Mouse (Mus musculus) lung, embryonic 16.5 days (tissue): ENCODE results near the gene Vps9d1. TPM values are rescaled to one million over a fixed set of nuclear protein-coding genes. Genes with fewer than 3 reads are reported as not detected.
A peak's percentile ranks its signal among the peaks of the same experiment; 100 is the strongest.
"Not testable (repeated sequence)": the region's sequence is repeated elsewhere in the genome, so short reads cannot be mapped to it uniquely, and the experiment has no call there.

Experiments used
- ATAC-seq: fragments of 200-750 bp; cut with Nextera tagmentation; 2 replicates; pipeline ENCODE4 v1.8.0; 2017; ENCODE audit warnings: low read depth, mild to moderate bottlenecking, moderate library complexity
- H3K27ac ChIP-seq: fragments of 300-500 bp; sonication (generic); 2 replicates; pipeline ENCODE4 v1.5.1; 2014; ENCODE audit warnings: mild to moderate bottlenecking, control low read depth, low read length
- H3K27me3 ChIP-seq: fragments of 300-500 bp; sonication (generic); 2 replicates; pipeline ENCODE4 v1.6.1; 2014; ENCODE audit warnings: low read depth, low read length, mixed read lengths; ENCODE audit not compliant: control insufficient read depth, insufficient read depth
- H3K36me3 ChIP-seq: fragments of 300-500 bp; sonication (generic); 2 replicates; pipeline ENCODE4 v1.6.1; 2014; ENCODE audit warnings: low read length; ENCODE audit not compliant: control insufficient read depth, insufficient read depth
- H3K4me1 ChIP-seq: fragments of 300-500 bp; sonication (generic); replicated peaks from 2 replicates; pipeline ENCODE4 v1.6.1; 2014; ENCODE audit warnings: low read length, mixed read lengths; ENCODE audit not compliant: control insufficient read depth, insufficient read depth
- H3K4me2 ChIP-seq: fragments of 300-500 bp; sonication (generic); 2 replicates; pipeline ENCODE4 v1.6.1; 2014; ENCODE audit warnings: low read depth, low read length, control low read depth
- H3K4me3 ChIP-seq: fragments of 300-500 bp; sonication (generic); 2 replicates; pipeline ENCODE4 v1.5.1; 2014; ENCODE audit warnings: mild to moderate bottlenecking, low read length, control low read depth
- H3K9ac ChIP-seq: fragments of 300-500 bp; sonication (generic); 2 replicates; pipeline ENCODE4 v1.6.1; 2014; ENCODE audit warnings: low read length, control low read depth
- H3K9me3 ChIP-seq: fragments of 300-500 bp; sonication (generic); 2 replicates; pipeline ENCODE4 v1.6.1; 2016; ENCODE audit warnings: low read length; ENCODE audit not compliant: control insufficient read depth
- WGBS: fragments of 180-500 bp; shearing (Covaris S2); extraction: QIAGEN DNeasy Blood & Tissue Kit; methylation state at CpG from one replicate; pipeline ENCODE4 v1.1.7; 2014; 5-methylcytosine and 5-hydroxymethylcytosine counted together
- polyA plus RNA-seq: library from polyadenylated mRNA; unstranded; fragments of >200 nt; fragmentation: Nextera tagmentation; extraction: Ambion mirVana; gene quantifications from 2 replicates; pipeline ENCODE4 v1.2.1, GENCODE M21; 2015

Vps9d1 gene
- polyA plus RNA-seq, 1 experiment from 2014 or later: 23.2 TPM

DNA sequence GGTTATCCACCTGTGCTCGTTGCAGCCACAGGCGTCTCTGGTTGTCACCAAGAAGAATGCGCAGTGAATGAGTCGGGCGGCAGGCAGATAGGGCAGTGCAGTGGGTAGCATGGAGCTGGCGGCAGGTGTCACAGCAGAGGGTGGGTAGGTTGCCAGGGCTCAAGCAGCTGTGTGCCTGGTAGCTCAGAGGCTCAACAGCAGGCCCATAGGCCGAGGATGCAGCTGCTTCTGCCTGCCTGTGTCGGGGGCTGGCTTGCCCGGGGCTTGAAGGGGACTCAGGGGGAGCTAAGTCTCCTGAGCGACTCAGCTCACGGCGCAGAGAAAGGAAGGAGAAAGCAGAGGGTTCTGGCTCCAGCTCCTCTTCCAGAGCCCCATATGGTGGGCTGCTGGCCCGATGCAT is 20.8 kb downstream of the Vps9d1 start:
- Histone ChIP-seq H3K27me3 (peaks cover 3% of the 10 kb centered on the region), H3K4me2 (no peak overlapping the region), H3K9me3 (no peaks in the 10 kb centered on the region), H3K9ac (no peak overlapping the region), H3K27ac (no peak overlapping the region), H3K4me1 (peaks cover 8% of the 10 kb centered on the region), H3K36me3 (no peaks in the 10 kb centered on the region), H3K4me3 (no peak overlapping the region)
- ATAC-seq: no peak
- WGBS: 52% methylated on average over 12 of the region's 13 CpGs

DNA sequence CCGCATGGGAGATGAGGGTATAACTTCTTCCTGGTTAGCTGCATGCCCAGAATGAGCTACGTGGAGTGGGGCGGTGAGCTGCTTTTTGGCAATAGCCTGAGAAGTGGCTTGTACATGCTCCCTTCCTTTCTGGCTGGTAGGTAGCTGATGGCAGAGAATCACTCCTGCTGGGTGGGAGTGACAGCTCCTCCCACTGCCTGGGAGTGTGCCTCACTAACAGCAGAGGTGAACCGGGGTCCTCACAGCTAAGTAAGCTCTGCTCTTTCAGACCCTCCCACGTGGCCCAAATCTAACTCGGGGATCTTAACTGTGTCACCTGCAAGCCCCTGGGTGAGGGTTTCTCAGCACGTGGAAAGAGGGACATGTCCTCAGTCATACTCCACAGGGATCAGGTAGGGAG is 21.6 kb downstream of the Vps9d1 start:
- peaks cover 3% of the 10 kb centered on the region for H3K27me3 ChIP-seq
- ATAC-seq: no peak
- peaks cover 8% of the 10 kb centered on the region for H3K4me1 ChIP-seq
- no peak overlapping the region for H3K27ac ChIP-seq
- no peaks in the 10 kb centered on the region for H3K9me3 ChIP-seq
- no peak overlapping the region for H3K4me3 ChIP-seq
- no peaks in the 10 kb centered on the region for H3K36me3 ChIP-seq
- no peak overlapping the region for H3K9ac ChIP-seq
- 29% methylated on average over 7 of the region's 7 CpGs for WGBS
- H3K4me2 ChIP-seq: no peak overlapping the region

DNA sequence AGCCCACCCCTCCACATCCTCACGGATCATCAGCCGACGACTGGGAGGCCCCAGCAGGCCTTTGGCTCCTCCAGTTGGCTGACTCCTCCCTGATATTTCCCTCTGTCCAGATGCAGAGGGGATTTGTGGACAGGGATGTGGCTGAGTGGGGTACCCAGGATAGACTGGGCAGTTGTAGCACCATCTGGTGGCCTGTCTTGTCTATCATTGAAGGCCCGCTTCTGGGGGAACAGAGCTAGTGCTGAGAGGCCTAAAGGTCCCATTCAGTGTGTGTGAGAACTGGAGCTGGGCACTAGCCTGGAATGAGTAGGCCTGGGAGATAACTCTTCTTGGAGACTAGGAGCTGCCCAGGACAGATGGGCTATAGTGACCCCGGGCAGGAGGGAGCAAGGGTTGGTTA is 22.4 kb downstream of the Vps9d1 start:
- peaks cover 3% of the 10 kb centered on the region for H3K27me3 ChIP-seq
- no peak overlapping the region for H3K4me3 ChIP-seq
- no peak overlapping the region for H3K4me2 ChIP-seq
- WGBS: 33% methylated on average over 5 of the region's 5 CpGs
- peaks cover 8% of the 10 kb centered on the region for H3K4me1 ChIP-seq
- no peak for ATAC-seq
- H3K36me3 ChIP-seq: peaks cover 3% of the 10 kb centered on the region; the same call in 1 of the 2 replicates
- H3K27ac ChIP-seq: no peak overlapping the region
- no peaks in the 10 kb centered on the region for H3K9me3 ChIP-seq
- H3K9ac ChIP-seq: no peak overlapping the region

DNA sequence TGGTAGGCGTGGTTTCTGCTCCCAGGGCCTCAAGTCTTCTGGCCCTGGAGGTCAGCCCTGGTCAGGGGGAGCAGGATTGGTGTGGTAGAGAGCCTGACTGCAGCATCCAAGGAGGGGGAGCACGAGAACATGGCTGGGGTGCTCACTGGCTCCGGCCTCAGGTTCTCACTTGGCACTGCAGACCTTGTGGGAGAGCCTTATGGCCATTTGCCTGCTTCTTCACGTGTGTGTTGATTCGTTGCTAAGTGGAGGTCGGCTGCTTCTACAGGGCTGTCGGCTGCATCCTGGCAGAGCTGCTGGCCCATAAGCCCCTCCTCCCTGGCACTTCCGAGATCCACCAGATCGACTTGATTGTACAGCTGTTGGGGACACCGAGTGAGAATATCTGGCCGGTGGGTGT is 23.8 kb downstream of the Vps9d1 start:
- not testable (repeated sequence) for H3K4me3 ChIP-seq, H3K27me3 ChIP-seq, H3K9ac ChIP-seq, H3K4me2 ChIP-seq, H3K4me1 ChIP-seq, H3K36me3 ChIP-seq, H3K9me3 ChIP-seq, H3K27ac ChIP-seq, ATAC-seq
- 83% methylated on average over 10 of the region's 11 CpGs for WGBS

DNA sequence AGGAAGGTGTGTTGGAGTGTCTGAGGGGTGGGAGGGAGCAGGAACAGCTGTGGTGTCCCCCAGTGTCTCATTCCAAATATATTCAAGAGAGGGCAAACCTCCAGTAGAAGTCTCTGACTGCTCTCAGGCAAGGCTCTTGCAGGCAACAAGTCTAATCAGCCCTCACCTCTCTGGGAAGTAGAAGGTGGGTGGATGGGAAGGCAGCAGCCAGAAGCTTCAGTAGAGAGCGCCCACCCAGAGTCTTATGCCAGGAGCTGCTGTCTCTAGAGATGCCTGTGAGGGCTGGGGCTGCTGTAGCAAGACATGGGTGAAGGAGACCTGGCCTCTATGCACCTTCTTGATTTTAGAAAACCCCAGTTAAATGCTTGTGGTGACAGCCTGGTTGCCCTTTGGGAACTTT is 25.7 kb downstream of the Vps9d1 start:
- ATAC-seq: no peak
- Histone ChIP-seq H3K9ac (no peak overlapping the region), H3K9me3 (no peaks in the 10 kb centered on the region), H3K4me1 (peaks cover 5% of the 10 kb centered on the region; the same call in 1 of the 2 replicates), H3K27ac (no peak overlapping the region), H3K27me3 (no peaks in the 10 kb centered on the region), H3K4me3 (no peak overlapping the region), H3K36me3 (peaks cover 3% of the 10 kb centered on the region; the same call in 1 of the 2 replicates), H3K4me2 (no peak overlapping the region)
- 83% methylated on average over 1 of the region's 1 CpGs for WGBS

DNA sequence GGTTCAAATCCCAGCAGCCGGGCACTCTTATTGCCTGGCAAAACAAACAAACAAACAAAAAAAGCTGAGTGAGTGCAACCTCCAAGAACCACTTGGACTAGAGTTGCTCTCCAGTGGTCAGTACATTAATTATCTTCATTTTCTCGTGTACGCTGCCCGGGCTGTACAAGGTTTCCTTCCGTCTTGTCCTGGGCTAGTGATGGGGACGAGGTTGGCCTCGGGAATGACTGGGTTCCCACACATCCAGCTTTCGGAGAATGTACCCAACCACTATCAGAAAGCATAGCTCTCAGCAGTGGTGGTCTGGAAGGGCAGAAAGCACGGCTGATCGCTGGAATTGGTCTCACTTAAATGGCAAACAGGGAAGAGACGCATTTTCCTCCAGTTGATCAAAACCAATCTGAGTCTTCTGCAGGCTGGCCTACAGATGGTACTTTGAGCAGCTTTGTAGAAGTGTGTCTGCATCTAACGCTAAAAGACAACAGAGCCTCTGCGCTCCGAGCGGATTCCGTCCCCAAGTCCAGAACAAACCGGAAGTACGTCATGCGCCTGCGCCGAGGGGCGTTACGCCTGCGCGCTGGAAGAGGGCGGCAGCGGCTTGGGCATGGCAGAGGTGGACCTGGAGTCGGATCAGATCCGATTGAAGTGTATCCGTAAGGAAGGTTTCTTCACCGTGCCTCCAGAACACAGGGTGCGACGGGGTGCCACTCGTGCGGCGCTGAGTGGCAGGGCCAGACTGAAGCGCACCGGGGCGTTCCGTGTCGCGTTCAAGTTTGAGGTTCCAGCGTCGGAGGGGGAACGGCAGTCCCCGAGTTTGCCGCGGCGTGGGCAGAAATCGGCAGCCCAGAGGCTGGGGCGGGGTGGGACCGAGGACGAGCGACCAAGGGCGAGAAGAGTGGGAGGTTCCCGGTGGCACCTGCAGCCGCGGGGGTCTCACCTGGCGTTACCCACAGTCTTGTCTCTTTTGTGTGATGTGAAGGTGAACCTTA is 29.6 kb downstream of the Vps9d1 start, which contains the start of gene Cdk10:
Gene Cdk10, plus strand, starts transcription at position 565 of the 989 bp plus-strand sequence.
- ATAC-seq: peak; percentile 92
- Histone ChIP-seq H3K9ac (peak within 1 kb of the TSS; percentile 96), H3K36me3 (peaks cover 3% of the 10 kb centered on the region; the same call in 1 of the 2 replicates), H3K4me3 (peak within 1 kb of the TSS; percentile 74), H3K9me3 (no peaks in the 10 kb centered on the region), H3K27ac (peak within 1 kb of the TSS; percentile 83), H3K4me1 (peaks cover 5% of the 10 kb centered on the region; the same call in 1 of the 2 replicates), H3K4me2 (peak within 1 kb of the TSS; percentile 78), H3K27me3 (no peaks in the 10 kb centered on the region)
- 2% methylated on average over 59 of the region's 59 CpGs for WGBS

DNA sequence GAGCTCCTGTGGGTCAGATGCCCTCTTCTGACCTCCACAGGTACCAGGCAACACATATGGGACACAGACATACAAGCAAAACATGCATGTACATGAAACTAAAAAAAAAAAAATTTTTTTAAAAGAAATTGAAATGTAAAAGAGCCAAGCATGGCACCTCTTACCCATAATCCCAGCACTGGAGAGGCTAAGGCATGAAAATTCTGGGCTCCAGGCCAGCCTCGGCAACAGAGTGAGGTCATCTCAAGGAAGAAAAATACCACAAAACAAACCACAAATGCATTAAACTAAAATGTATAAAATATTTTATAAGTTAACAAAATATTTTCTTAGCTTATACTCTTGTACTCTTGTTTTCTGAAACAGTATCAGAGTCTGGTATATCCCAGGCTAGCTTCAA is 33.2 kb downstream of the Vps9d1 start:
- Histone ChIP-seq H3K27ac (no peak overlapping the region), H3K4me2 (no peak overlapping the region), H3K27me3 (no peaks in the 10 kb centered on the region), H3K36me3 (no peaks in the 10 kb centered on the region), H3K4me1 (peaks cover 5% of the 10 kb centered on the region; the same call in 1 of the 2 replicates), H3K9me3 (no peaks in the 10 kb centered on the region), H3K4me3 (no peak overlapping the region), H3K9ac (no peak overlapping the region)
- no peak for ATAC-seq
- 52% methylated on average over 1 of the region's 1 CpGs for WGBS

DNA sequence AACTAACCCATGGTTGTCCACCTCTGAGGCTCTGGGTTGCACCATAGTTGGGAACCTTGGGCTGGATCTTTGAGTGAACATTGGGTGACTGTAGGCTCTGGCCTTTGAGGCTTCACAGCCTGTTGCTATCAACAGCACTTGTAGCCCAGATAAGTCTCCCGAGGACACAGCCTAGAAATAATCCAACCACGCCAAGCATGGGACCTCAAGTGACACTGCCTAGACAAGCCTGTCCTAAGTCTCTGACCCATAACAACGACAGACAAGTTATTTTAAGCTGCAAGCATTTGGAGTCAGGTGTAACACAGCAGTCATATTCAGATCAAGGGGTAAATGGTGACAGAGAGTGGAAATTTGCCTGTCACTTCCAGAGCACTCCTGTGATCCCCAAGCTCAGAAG is 38.7 kb downstream of the Vps9d1 start:
- H3K36me3 ChIP-seq: no peaks in the 10 kb centered on the region
- H3K4me3 ChIP-seq: no peak overlapping the region
- no peak overlapping the region for H3K4me2 ChIP-seq
- H3K4me1 ChIP-seq: peaks cover 13% of the 10 kb centered on the region
- 65% methylated on average over 3 of the region's 3 CpGs for WGBS
- no peak overlapping the region for H3K27ac ChIP-seq
- no peaks in the 10 kb centered on the region for H3K9me3 ChIP-seq
- H3K27me3 ChIP-seq: no peaks in the 10 kb centered on the region
- no peak overlapping the region for H3K9ac ChIP-seq
- no peak for ATAC-seq

DNA sequence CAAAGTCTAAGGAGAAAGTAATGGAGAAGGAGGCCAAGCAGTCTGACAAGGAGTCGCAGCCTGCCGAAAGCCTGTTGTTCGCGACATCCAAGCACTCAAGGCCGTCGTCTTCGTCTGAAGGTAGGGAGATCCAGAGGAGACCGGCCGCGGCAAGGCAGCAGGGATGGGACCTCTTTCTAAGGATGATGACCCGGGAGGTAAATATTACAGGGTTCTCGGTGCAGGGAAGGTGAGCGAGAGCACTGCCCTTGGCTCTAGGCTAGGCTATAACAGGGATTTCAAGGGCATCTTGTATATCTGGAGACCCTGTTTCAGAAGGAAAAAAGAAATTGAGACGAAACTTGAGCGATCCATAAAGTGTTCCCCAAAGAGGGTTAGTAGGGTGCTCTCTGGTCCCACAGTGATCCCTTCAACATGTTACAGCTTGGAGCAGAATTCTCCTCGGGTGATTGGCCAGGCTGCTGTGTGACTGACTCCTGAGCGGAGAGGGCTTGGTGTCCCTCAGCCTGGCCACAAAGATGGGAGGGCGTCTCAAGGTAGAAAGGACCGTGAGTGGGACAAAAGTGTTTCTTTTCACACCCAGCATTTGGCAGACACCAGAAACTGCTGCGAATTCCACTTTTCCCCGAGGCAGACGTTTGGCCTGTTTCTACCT is 40.9 kb downstream of the Vps9d1 start:
- H3K4me1 ChIP-seq: peaks cover 13% of the 10 kb centered on the region
- H3K27me3 ChIP-seq: no peaks in the 10 kb centered on the region
- peak overlapping the region; percentile 98 for H3K9ac ChIP-seq
- H3K27ac ChIP-seq: peak overlapping the region; percentile 35; the same call in 1 of the 2 replicates
- peak overlapping the region; percentile 88 for H3K4me2 ChIP-seq
- peaks cover 9% of the 10 kb centered on the region for H3K36me3 ChIP-seq
- no peaks in the 10 kb centered on the region for H3K9me3 ChIP-seq
- WGBS: 12% methylated on average over 22 of the region's 22 CpGs
- peak overlapping the region; percentile 92 for H3K4me3 ChIP-seq
- ATAC-seq: peak; percentile 23
